Mouse (Mus musculus): ENCODE results near the gene Cbr2. TPM values are rescaled to one million over a fixed set of nuclear protein-coding genes. Genes with fewer than 3 reads are reported as not detected.
"Not testable (repeated sequence)": the region's sequence is repeated elsewhere in the genome, so short reads cannot be mapped to it uniquely, and the experiment has no call there.

Gene Cbr2
- total RNA-seq (2012; rRNA removed) (not detected in 2 replicates), polyA plus RNA-seq (2012; ENCODE audit: insufficient read depth in 1 of 2, insufficient read length in 2 of 2, low read depth in 1 of 2, low replicate concordance in 2 of 2, missing spikeins in 1 of 2) (not detected)

DNA sequence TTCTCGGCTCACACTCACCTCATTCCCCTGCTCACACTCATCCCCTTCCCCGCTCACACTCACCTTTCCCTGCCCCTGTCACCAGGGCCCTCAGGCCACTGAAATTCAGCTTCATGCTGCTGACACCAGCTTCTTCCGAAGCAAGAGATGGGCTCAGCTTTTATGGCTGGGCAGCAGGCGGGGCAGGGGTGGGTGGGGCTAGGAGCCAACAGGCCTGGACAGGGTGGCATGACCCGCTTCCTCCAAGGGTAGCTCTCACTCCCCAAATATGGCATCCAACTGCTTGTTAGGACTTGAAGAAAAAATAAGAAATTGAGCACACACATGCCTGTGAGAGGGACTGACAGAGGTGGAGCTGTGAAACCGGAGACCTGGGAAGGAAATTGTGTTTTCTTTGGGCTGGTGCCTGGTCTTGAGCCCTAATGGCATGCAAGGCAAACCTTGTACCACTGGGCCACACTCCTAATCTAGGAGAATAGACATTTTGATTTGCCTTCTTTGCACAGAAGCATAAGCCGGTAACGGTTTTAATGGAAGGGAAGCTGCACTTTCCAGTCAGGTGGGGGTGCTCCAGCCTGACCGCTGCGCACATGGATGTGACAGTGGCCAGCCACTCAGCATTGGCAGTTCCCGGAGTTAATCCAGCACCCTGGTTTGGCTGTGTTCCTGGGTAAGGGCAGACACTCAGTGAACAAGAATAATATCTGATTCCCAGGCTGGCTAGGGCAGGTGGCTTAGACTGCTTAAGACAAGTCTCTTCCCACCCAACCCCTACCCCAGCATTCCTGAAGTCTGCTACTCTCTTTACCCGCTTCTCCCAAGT lies at the start of gene Cbr2:
Cbr2 (minus strand) TSS at position 257 of the 823 bp plus-strand sequence.
- no peak within 1 kb of the TSS for H3K9ac ChIP-seq (ENCODE audit: control insufficient read depth, low read depth, low read length, poor library complexity, severe bottlenecking)
- H3K27ac ChIP-seq (ENCODE audit: control insufficient read depth, low read depth, low read length): no peak within 1 kb of the TSS
- peaks cover 0 to 4% of the 10 kb centered on the region in 2 experiments; a peak in 3 of 4 replicates for H3K27me3 ChIP-seq (ENCODE audit: control insufficient read depth in 1 of 2, insufficient read depth in 2 of 2, low read length in 2 of 2)
- no peaks in the 10 kb centered on the region for H3K9me3 ChIP-seq (replicated peaks; ENCODE audit: insufficient read depth, low read length)
- TF ChIP-seq POLR2A (IDR thresholded peaks at IDR 0.05; ENCODE audit: control insufficient read depth in 1 of 2, insufficient read depth in 1 of 2, low read depth in 1 of 2, low read length in 2 of 2, poor library complexity in 1 of 2): no peak
- TF ChIP-seq KAT2A (conservative IDR thresholded peaks at IDR 0.05; ENCODE audit: low read depth, low read length): no peak
- H3K4me1 ChIP-seq (ENCODE audit: control insufficient read depth in 1 of 2, insufficient read depth in 2 of 2, low read length in 2 of 2): peaks cover 0 to 4% of the 10 kb centered on the region in 2 experiments; a peak in 1 of 4 replicates
- no peaks in the 10 kb centered on the region for H3K36me3 ChIP-seq (ENCODE audit: control insufficient read depth in 1 of 2, insufficient read depth in 2 of 2, low read length in 2 of 2)
- no peak within 1 kb of the TSS for H3K4me3 ChIP-seq (ENCODE audit: control insufficient read depth in 1 of 2, insufficient read depth in 1 of 2, low read depth in 2 of 2, low read length in 2 of 2)
- H3K79me2 ChIP-seq (ENCODE audit: control insufficient read depth, insufficient read depth, low read length, poor library complexity): no peaks in the 10 kb centered on the region
- DNase-seq (ENCODE audit: low read depth, low spot score): no peak

- Histone ChIP-seq H3K79me2 (ENCODE audit: control insufficient read depth, insufficient read depth, low read length, poor library complexity) (peaks cover 20% of the 10 kb centered on the region), H3K4me1 (ENCODE audit: control insufficient read depth in 1 of 2, insufficient read depth in 2 of 2, low read length in 2 of 2) (peaks cover 0 to 16% of the 10 kb centered on the region in 2 experiments; a peak in 1 of 4 replicates)
- DNase-seq (ENCODE audit: low read depth, low spot score); H3K27ac ChIP-seq (ENCODE audit: control insufficient read depth, low read depth, low read length); H3K9me3 ChIP-seq (replicated peaks; ENCODE audit: insufficient read depth, low read length); H3K4me3 ChIP-seq (ENCODE audit: control insufficient read depth in 1 of 2, insufficient read depth in 1 of 2, low read depth in 2 of 2, low read length in 2 of 2); H3K27me3 ChIP-seq (ENCODE audit: control insufficient read depth in 1 of 2, insufficient read depth in 2 of 2, low read length in 2 of 2); H3K36me3 ChIP-seq (ENCODE audit: control insufficient read depth in 1 of 2, insufficient read depth in 2 of 2, low read length in 2 of 2); H3K9ac ChIP-seq (ENCODE audit: control insufficient read depth, low read depth, low read length, poor library complexity, severe bottlenecking): not testable (repeated sequence)
Measured at GRCm38 (mm10) chr11:120781361-120781760, 49.4 kb upstream of the Cbr2 start.

DNA sequence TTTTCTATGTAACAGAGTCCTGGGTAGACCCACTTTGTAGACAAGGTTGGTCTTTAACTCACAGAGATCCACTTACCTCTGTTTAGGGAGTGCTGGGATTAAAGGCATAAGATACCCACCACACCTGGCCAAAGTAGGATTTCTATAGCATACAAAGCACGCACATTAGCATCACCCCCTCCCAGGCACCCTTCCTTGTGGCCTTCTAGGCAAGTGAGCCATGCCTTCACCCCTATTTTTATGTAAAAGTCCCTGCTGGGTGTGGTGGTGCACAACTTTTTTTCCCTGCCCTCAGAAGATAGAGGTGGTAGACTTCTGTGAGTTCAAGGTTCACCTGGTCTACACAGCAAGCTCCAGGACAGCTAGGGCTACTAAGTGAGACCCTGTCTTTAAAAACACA lies 48.0 kb upstream of the Cbr2 start:
- Histone ChIP-seq H3K27me3 (ENCODE audit: control insufficient read depth in 1 of 2, insufficient read depth in 2 of 2, low read length in 2 of 2) (no peaks in the 10 kb centered on the region), H3K27ac (ENCODE audit: control insufficient read depth, low read depth, low read length) (no peak overlapping the region)

DNA sequence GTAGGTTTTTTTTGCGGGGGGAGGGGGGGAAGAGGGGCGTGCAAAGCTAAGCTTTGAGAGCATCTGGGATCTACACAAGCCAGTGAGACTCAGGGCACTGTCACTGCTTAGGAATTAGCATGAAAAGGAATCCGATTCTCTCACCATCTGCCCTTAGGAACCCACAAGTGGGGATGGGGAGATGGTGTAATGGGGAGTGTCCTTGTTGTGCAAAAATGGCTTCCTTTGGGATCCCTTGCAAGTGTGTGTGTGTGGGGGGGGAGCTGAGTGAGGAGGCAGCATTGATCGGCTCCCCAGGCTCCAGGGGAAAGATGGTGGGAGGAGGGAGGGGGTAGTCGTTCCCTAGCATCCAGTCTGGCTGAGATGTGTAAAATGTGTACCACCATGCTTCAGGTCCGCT lies 45.2 kb upstream of the Cbr2 start:
- TF ChIP-seq POLR2AphosphoS2 (IDR thresholded peaks at IDR 0.05; ENCODE audit: low read length): no peak
- Histone ChIP-seq H3K4me1 (ENCODE audit: control insufficient read depth in 1 of 2, insufficient read depth in 2 of 2, low read length in 2 of 2) (peaks cover 0 to 5% of the 10 kb centered on the region in 2 experiments; a peak in 1 of 4 replicates), H3K79me2 (ENCODE audit: control insufficient read depth, insufficient read depth, low read length, poor library complexity) (no peaks in the 10 kb centered on the region), H3K4me3 (ENCODE audit: control insufficient read depth in 1 of 2, insufficient read depth in 1 of 2, low read depth in 2 of 2, low read length in 2 of 2) (no peak overlapping the region), H3K9me3 (replicated peaks; ENCODE audit: insufficient read depth, low read length) (no peaks in the 10 kb centered on the region), H3K27me3 (ENCODE audit: control insufficient read depth in 1 of 2, insufficient read depth in 2 of 2, low read length in 2 of 2) (no peaks in the 10 kb centered on the region), H3K9ac (ENCODE audit: control insufficient read depth, low read depth, low read length, poor library complexity, severe bottlenecking) (no peak overlapping the region), H3K27ac (ENCODE audit: control insufficient read depth, low read depth, low read length) (no peak overlapping the region), H3K36me3 (ENCODE audit: control insufficient read depth in 1 of 2, insufficient read depth in 2 of 2, low read length in 2 of 2) (peaks cover 0 to 3% of the 10 kb centered on the region in 2 experiments; a peak in 1 of 4 replicates)
- no peak for DNase-seq (ENCODE audit: low read depth, low spot score)

More for the DNA sequence above, 48.0 kb upstream of the Cbr2 start:
- no peak for DNase-seq (ENCODE audit: low read depth, low spot score)
- H3K9me3 ChIP-seq (replicated peaks; ENCODE audit: insufficient read depth, low read length): no peaks in the 10 kb centered on the region
- TF ChIP-seq CHD1 (IDR thresholded peaks at IDR 0.05; ENCODE audit: low read depth, low read length) (no peak), BHLHE40 (IDR thresholded peaks at IDR 0.05; ENCODE audit: borderline replicate concordance, low read depth, low read length) (no peak)
- H3K4me1 ChIP-seq (ENCODE audit: control insufficient read depth in 1 of 2, insufficient read depth in 2 of 2, low read length in 2 of 2): peaks cover 0 to 9% of the 10 kb centered on the region in 2 experiments; a peak in 1 of 4 replicates
- no peak overlapping the region for H3K4me3 ChIP-seq (ENCODE audit: control insufficient read depth in 1 of 2, insufficient read depth in 1 of 2, low read depth in 2 of 2, low read length in 2 of 2)
- peaks cover 0 to 3% of the 10 kb centered on the region in 2 experiments; a peak in 1 of 4 replicates for H3K36me3 ChIP-seq (ENCODE audit: control insufficient read depth in 1 of 2, insufficient read depth in 2 of 2, low read length in 2 of 2)
- H3K79me2 ChIP-seq (ENCODE audit: control insufficient read depth, insufficient read depth, low read length, poor library complexity): peaks cover 9% of the 10 kb centered on the region
- no peak overlapping the region for H3K9ac ChIP-seq (ENCODE audit: control insufficient read depth, low read depth, low read length, poor library complexity, severe bottlenecking)
